Mouse (Mus musculus): ENCODE measurements around the gene Slc17a8. TPM values are rescaled to one million over a fixed set of nuclear protein-coding genes. Genes with fewer than 3 reads are reported as not detected.
A peak's percentile ranks its signal among the peaks of the same experiment; 100 is the strongest.

The Slc17a8 gene
- polyA plus RNA-seq, 1 experiment from 2014 or later = not detected

DNA sequence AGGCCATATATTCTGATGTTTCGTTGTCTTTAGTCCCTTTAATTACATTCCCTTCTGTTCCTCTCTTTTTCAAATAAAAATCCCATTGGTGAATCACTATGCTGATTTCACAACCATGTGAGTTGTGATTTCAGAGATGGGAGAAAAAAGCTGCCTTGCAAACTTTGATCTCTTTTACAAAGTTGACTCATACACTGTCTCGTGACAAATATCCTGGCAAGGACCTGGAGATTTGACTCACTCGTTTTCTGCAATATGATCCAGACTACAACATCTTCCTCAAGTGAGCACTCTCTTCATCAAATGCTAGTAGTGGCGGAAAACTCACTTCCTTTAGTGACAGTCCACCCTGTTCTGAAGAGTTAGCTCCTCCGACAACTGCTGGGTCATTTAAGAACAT is 21.7 kb downstream of the Slc17a8 start:
- Histone ChIP-seq H3K4me1 (ENCODE audit: control insufficient read depth, insufficient read depth, low read length) (no peaks in the 10 kb centered on the region), H3K9ac (ENCODE audit: low read length) (no peak overlapping the region), H3K27ac (ENCODE audit: low read depth, low read length) (no peak overlapping the region), H3K4me3 (ENCODE audit: low read depth, low read length) (no peak overlapping the region), H3K36me3 (ENCODE audit: control insufficient read depth, insufficient read depth, low read length) (no peaks in the 10 kb centered on the region), H3K27me3 (ENCODE audit: control insufficient read depth, insufficient read depth, low read length) (no peaks in the 10 kb centered on the region), H3K4me2 (ENCODE audit: low read depth) (no peak overlapping the region), H3K9me3 (ENCODE audit: control insufficient read depth, low read length) (no peaks in the 10 kb centered on the region)
- 82% methylated on average over 5 of the region's 5 CpGs for WGBS
- no peak for DNase-seq (ENCODE audit: low spot score)
- ATAC-seq (ENCODE audit: insufficient read depth, low FRiP score, low TSS enrichment) = no peak

GRCm38 (mm10) chr10:89597275-89597674 is 23.8 kb downstream of the Slc17a8 start:
- Histone ChIP-seq H3K4me2 (ENCODE audit: low read depth) (no peak overlapping the region), H3K4me1 (ENCODE audit: control insufficient read depth, insufficient read depth, low read length) (no peaks in the 10 kb centered on the region), H3K27ac (ENCODE audit: low read depth, low read length) (no peak overlapping the region), H3K4me3 (ENCODE audit: low read depth, low read length) (no peak overlapping the region), H3K9ac (ENCODE audit: low read length) (no peak overlapping the region), H3K27me3 (ENCODE audit: control insufficient read depth, insufficient read depth, low read length) (no peaks in the 10 kb centered on the region), H3K9me3 (ENCODE audit: control insufficient read depth, low read length) (no peaks in the 10 kb centered on the region), H3K36me3 (ENCODE audit: control insufficient read depth, insufficient read depth, low read length) (no peaks in the 10 kb centered on the region)
- 78% methylated on average over 4 of the region's 4 CpGs for WGBS
- no peak for ATAC-seq (ENCODE audit: insufficient read depth, low FRiP score, low TSS enrichment)
- DNase-seq (ENCODE audit: low spot score) = no peak

DNA sequence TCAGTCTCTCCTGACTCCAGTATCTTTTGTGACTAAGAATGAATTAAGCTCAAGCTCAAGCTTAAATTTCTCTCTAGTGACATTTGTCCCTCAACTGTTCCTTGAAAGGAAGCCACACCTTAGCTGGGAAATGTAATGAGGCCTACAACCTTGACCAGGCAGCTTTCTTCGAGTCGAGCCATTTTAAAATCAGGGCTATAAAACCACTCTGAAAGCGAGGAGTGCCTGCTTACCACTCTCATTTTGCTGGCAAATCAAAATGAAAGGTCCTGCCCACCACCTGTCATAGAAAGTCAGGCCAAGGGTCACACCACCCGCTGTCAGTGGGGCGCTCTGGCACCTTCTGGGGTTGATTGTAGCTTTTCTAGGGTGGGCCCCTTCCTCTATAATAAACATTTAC is 25.1 kb downstream of the Slc17a8 start:
- Histone ChIP-seq H3K4me1 (ENCODE audit: control insufficient read depth, insufficient read depth, low read length) (no peaks in the 10 kb centered on the region), H3K27ac (ENCODE audit: low read depth, low read length) (no peak overlapping the region), H3K27me3 (ENCODE audit: control insufficient read depth, insufficient read depth, low read length) (no peaks in the 10 kb centered on the region), H3K4me2 (ENCODE audit: low read depth) (no peak overlapping the region), H3K4me3 (ENCODE audit: low read depth, low read length) (no peak overlapping the region), H3K36me3 (ENCODE audit: control insufficient read depth, insufficient read depth, low read length) (no peaks in the 10 kb centered on the region), H3K9me3 (ENCODE audit: control insufficient read depth, low read length) (no peaks in the 10 kb centered on the region), H3K9ac (ENCODE audit: low read length) (no peak overlapping the region)
- 83% methylated on average over 5 of the region's 5 CpGs for WGBS
- ATAC-seq (ENCODE audit: insufficient read depth, low FRiP score, low TSS enrichment) (no peak), DNase-seq (ENCODE audit: low spot score) (no peak)

GRCm38 (mm10) chr10:89595514-89595913 is 25.5 kb downstream of the Slc17a8 start:
- Histone ChIP-seq H3K27me3 (ENCODE audit: control insufficient read depth, insufficient read depth, low read length) (no peaks in the 10 kb centered on the region), H3K36me3 (ENCODE audit: control insufficient read depth, insufficient read depth, low read length) (no peaks in the 10 kb centered on the region), H3K9me3 (ENCODE audit: control insufficient read depth, low read length) (no peaks in the 10 kb centered on the region), H3K4me2 (ENCODE audit: low read depth) (no peak overlapping the region), H3K27ac (ENCODE audit: low read depth, low read length) (no peak overlapping the region), H3K4me3 (ENCODE audit: low read depth, low read length) (no peak overlapping the region), H3K9ac (ENCODE audit: low read length) (no peak overlapping the region), H3K4me1 (ENCODE audit: control insufficient read depth, insufficient read depth, low read length) (no peaks in the 10 kb centered on the region)
- 74% methylated on average over 1 of the region's 1 CpGs for WGBS
- ATAC-seq (ENCODE audit: insufficient read depth, low FRiP score, low TSS enrichment) = no peak
- DNase-seq (ENCODE audit: low spot score) = no peak

DNA sequence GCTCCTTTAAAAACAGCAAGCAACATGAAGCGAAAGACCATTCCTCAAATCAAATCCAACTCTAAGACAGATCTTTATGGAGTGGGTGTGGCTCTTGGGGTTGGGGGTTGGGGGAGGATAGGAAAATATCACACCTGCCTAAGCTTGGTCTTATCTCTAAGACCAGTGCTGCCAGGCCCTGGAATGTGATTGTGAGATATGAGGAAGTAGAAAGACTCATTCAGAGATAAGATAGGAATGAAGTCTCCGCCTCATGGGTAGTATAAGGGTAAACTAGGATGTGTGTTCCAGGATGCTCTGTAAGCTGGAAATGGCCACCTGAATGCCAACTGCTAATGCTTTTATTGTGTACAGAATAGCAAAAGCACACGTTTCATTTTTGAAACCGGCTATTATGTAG is 26.7 kb downstream of the Slc17a8 start:
- no peak overlapping the region for H3K27ac ChIP-seq (ENCODE audit: low read depth, low read length)
- no peak overlapping the region for H3K4me3 ChIP-seq (ENCODE audit: low read depth, low read length)
- no peak overlapping the region for H3K9ac ChIP-seq (ENCODE audit: low read length)
- H3K27me3 ChIP-seq (ENCODE audit: control insufficient read depth, insufficient read depth, low read length) = no peaks in the 10 kb centered on the region
- H3K36me3 ChIP-seq (ENCODE audit: control insufficient read depth, insufficient read depth, low read length) = no peaks in the 10 kb centered on the region
- no peaks in the 10 kb centered on the region for H3K4me1 ChIP-seq (ENCODE audit: control insufficient read depth, insufficient read depth, low read length)
- WGBS = 94% methylated on average over 4 of the region's 4 CpGs
- H3K4me2 ChIP-seq (ENCODE audit: low read depth) = no peak overlapping the region
- ATAC-seq (ENCODE audit: insufficient read depth, low FRiP score, low TSS enrichment) (no peak), DNase-seq (ENCODE audit: low spot score) (no peak)
- H3K9me3 ChIP-seq (ENCODE audit: control insufficient read depth, low read length) = no peaks in the 10 kb centered on the region

DNA sequence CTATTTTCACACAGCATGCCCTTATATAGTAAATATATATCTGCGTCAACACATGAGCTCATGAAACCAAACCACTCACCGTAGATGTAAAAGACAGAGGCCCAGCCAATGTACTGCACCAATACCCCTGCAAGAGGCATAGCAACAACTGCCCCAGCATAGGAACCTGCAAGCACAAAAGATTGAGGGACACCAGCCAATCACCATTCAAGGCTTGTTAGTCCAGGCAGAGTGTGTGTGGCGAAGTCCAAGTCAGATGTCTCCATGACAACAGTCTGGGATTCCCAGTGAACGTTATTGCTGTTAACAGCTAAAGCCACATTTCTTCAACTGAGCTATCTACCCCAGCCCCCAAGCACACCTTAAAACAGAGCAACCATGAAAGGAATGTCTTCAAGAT is 28.3 kb downstream of the Slc17a8 start:
- no peak overlapping the region for H3K4me3 ChIP-seq (ENCODE audit: low read depth, low read length)
- H3K27ac ChIP-seq (ENCODE audit: low read depth, low read length) = no peak overlapping the region
- WGBS = 56% methylated on average over 4 of the region's 4 CpGs
- no peak for DNase-seq (ENCODE audit: low spot score)
- H3K27me3 ChIP-seq (ENCODE audit: control insufficient read depth, insufficient read depth, low read length) = no peaks in the 10 kb centered on the region
- peak; percentile 23; the same call in 1 of the 2 replicates for ATAC-seq (ENCODE audit: insufficient read depth, low FRiP score, low TSS enrichment)
- H3K9ac ChIP-seq (ENCODE audit: low read length) = no peak overlapping the region
- H3K9me3 ChIP-seq (ENCODE audit: control insufficient read depth, low read length) = no peaks in the 10 kb centered on the region
- no peaks in the 10 kb centered on the region for H3K36me3 ChIP-seq (ENCODE audit: control insufficient read depth, insufficient read depth, low read length)
- H3K4me1 ChIP-seq (ENCODE audit: control insufficient read depth, insufficient read depth, low read length) = no peaks in the 10 kb centered on the region
- no peak overlapping the region for H3K4me2 ChIP-seq (ENCODE audit: low read depth)

DNA sequence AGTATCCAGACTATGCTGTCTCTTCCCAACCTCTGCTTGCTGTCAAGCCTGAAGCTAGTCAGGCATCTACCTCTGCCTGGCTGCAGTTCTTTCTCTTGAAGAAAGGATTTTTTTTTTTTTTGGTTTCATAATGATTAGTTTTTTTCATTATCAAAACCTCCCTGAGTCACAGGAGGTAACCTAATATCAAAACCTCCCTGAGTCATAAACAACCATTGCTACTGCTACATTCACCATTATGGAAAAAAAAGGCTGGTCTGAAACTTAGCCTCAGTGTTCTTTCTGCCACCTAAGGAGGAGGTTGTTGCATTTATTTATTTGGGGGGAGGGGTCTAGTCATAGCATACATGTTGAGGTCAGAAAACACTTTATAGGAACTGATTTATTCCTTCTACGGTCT is 31.2 kb downstream of the Slc17a8 start:
- H3K27me3 ChIP-seq (ENCODE audit: control insufficient read depth, insufficient read depth, low read length) = no peaks in the 10 kb centered on the region
- DNase-seq (ENCODE audit: low spot score) = no peak
- no peak overlapping the region for H3K4me3 ChIP-seq (ENCODE audit: low read depth, low read length)
- H3K4me1 ChIP-seq (ENCODE audit: control insufficient read depth, insufficient read depth, low read length) = no peaks in the 10 kb centered on the region
- H3K9ac ChIP-seq (ENCODE audit: low read length) = no peak overlapping the region
- no peaks in the 10 kb centered on the region for H3K36me3 ChIP-seq (ENCODE audit: control insufficient read depth, insufficient read depth, low read length)
- no peak overlapping the region for H3K4me2 ChIP-seq (ENCODE audit: low read depth)
- WGBS = 88% methylated on average over 1 of the region's 1 CpGs
- H3K9me3 ChIP-seq (ENCODE audit: control insufficient read depth, low read length) = no peaks in the 10 kb centered on the region
- H3K27ac ChIP-seq (ENCODE audit: low read depth, low read length) = no peak overlapping the region
- no peak for ATAC-seq (ENCODE audit: insufficient read depth, low FRiP score, low TSS enrichment)

- H3K4me3 ChIP-seq (ENCODE audit: low read depth, low read length) = no peak overlapping the region
- no peaks in the 10 kb centered on the region for H3K27me3 ChIP-seq (ENCODE audit: control insufficient read depth, insufficient read depth, low read length)
- DNase-seq (ENCODE audit: low spot score) = no peak
- no peak overlapping the region for H3K27ac ChIP-seq (ENCODE audit: low read depth, low read length)
- WGBS = 97% methylated on average over 1 of the region's 1 CpGs
- H3K9me3 ChIP-seq (ENCODE audit: control insufficient read depth, low read length) = no peaks in the 10 kb centered on the region
- H3K4me2 ChIP-seq (ENCODE audit: low read depth) = no peak overlapping the region
- H3K9ac ChIP-seq (ENCODE audit: low read length) = no peak overlapping the region
- ATAC-seq (ENCODE audit: insufficient read depth, low FRiP score, low TSS enrichment) = no peak
- no peaks in the 10 kb centered on the region for H3K4me1 ChIP-seq (ENCODE audit: control insufficient read depth, insufficient read depth, low read length)
- H3K36me3 ChIP-seq (ENCODE audit: control insufficient read depth, insufficient read depth, low read length) = no peaks in the 10 kb centered on the region
These were observed 32.3 kb downstream of the Slc17a8 start for GRCm38 (mm10) chr10:89588708-89589107.

DNA sequence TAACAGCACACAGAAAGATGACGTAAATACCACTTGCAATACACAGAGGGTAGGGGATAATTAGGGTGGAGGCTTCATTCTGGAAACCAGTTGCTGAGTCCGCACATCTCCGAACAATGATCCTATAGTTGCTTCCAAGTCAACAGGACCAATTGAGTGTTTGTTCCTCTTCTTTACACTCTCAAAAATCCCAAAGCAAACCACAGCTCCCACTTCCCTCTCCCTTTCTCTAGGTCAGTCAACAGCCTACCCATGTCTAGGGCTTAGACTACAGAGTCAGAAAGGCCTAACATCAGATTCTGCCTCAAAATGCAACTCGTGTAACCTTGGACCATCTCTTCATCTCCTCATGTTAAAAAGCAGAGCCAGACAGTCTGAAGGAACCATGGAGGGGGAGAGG is 36.3 kb downstream of the Slc17a8 start:
- Histone ChIP-seq H3K4me2 (ENCODE audit: low read depth) (no peak overlapping the region), H3K9me3 (ENCODE audit: control insufficient read depth, low read length) (no peaks in the 10 kb centered on the region), H3K36me3 (ENCODE audit: control insufficient read depth, insufficient read depth, low read length) (no peaks in the 10 kb centered on the region), H3K9ac (ENCODE audit: low read length) (no peak overlapping the region), H3K4me1 (ENCODE audit: control insufficient read depth, insufficient read depth, low read length) (no peaks in the 10 kb centered on the region), H3K27me3 (ENCODE audit: control insufficient read depth, insufficient read depth, low read length) (no peaks in the 10 kb centered on the region), H3K4me3 (ENCODE audit: low read depth, low read length) (no peak overlapping the region), H3K27ac (ENCODE audit: low read depth, low read length) (no peak overlapping the region)
- DNase-seq (ENCODE audit: low spot score) = no peak
- no peak for ATAC-seq (ENCODE audit: insufficient read depth, low FRiP score, low TSS enrichment)
- WGBS = 88% methylated on average over 4 of the region's 4 CpGs

All from neural tube, embryonic 11.5 days (tissue).